ENCODE assay signal across 27 mouse cellular contexts in genomic region chr3:106533277-106533676, GRCm38 (mm10). TPM values are rescaled to one million over a fixed set of nuclear protein-coding genes. Genes with fewer than 3 reads are reported as not detected.
DNase-seq lines count a peak whose midpoint lies in the region; ATAC-seq and TF ChIP-seq lines count a peak whose summit lies in the region.
"Had no signal": no experiment of that assay in that cellular context is flagged by ENCODE, and none has a peak within 500 bp of the region (broad histone marks: within the 10 kb centered on the region; RNA-seq: fewer than 3 reads in every experiment).

No protein-coding gene starts in this region.

- peak; percentile 45 to 67; a peak in 3 of 4 replicates for TF ChIP-seq EP300 in MEL (IDR thresholded peaks at IDR 0.05; ENCODE audit: low read depth in 1 of 2, low read length in 2 of 2)
- no peak for TF ChIP-seq EP300 in liver, embryonic 14.5 days (IDR thresholded peaks at IDR 0.05; ENCODE audit: low read depth)

- TF ChIP-seq POLR2A in MEL (IDR thresholded peaks at IDR 0.05; ENCODE audit: control insufficient read depth in 1 of 2, insufficient read depth in 1 of 2, low read depth in 1 of 2, low read length in 2 of 2, poor library complexity in 1 of 2): no peak

- no peak for TF ChIP-seq RAD21 in MEL (IDR thresholded peaks at IDR 0.05; ENCODE audit: low read depth, low read length)

- H3K9ac ChIP-seq in MEL (ENCODE audit: control insufficient read depth, low read depth, low read length, poor library complexity, severe bottlenecking): no peak overlapping the region
- H3K9ac ChIP-seq in liver, embryonic 14.5 days (replicated peaks): no peak overlapping the region
- H3K9ac ChIP-seq: embryonic facial prominence, embryonic 12.5 days; embryonic facial prominence, embryonic 15.5 days; forebrain, embryonic 12.5 days; forebrain, embryonic 15.5 days; heart, embryonic 12.5 days; heart, embryonic 15.5 days; hindbrain, embryonic 13.5 days had no signal

- WGBS in liver, embryonic 14.5 days (ENCODE audit: insufficient replicate concordance): 36% methylated on average over 2 of the region's 2 CpGs

- DNase-seq in MEL (ENCODE audit: low read depth, low spot score) (peak; percentile 63), MEL-GATA-1-ER (ENCODE audit: extremely low read depth, low read depth) (peak; percentile 37)
- DNase-seq in liver, embryonic 14.5 days (ENCODE audit: low read depth in 3 of 3, low spot score in 3 of 3): no peak
- no peak for DNase-seq in urinary bladder, postnatal 25 days (ENCODE audit: low spot score)
- DNase-seq in layer of hippocampus, adult 2 months (ENCODE audit: low spot score in 2 of 2): no peak
- DNase-seq: adrenal gland, postnatal 10 days; adrenal gland, postnatal 36 days; cerebellum, adult 18-20 months; cerebellum, adult 9-10 months; cerebellum, postnatal 14 days; gastrocnemius, adult 2 months; gastrocnemius, postnatal 14 days; heart, adult 18-20 months; heart, postnatal 10 days; heart, postnatal 36 days had no signal

- H3K9me3 ChIP-seq in MEL (replicated peaks; ENCODE audit: insufficient read depth, low read length): no peaks in the 10 kb centered on the region
- H3K9me3 ChIP-seq in liver, embryonic 14.5 days (ENCODE audit: control insufficient read depth, low read length): no peaks in the 10 kb centered on the region
- H3K9me3 ChIP-seq: embryonic facial prominence, embryonic 12.5 days; embryonic facial prominence, embryonic 15.5 days; forebrain, embryonic 12.5 days; forebrain, embryonic 15.5 days; heart, embryonic 12.5 days; heart, embryonic 15.5 days; hindbrain, embryonic 10.5 days; hindbrain, embryonic 13.5 days had no signal

- peaks cover 2 to 9% of the 10 kb centered on the region in 2 experiments; a peak in 3 of 4 replicates for H3K4me1 ChIP-seq in MEL (ENCODE audit: control insufficient read depth in 1 of 2, insufficient read depth in 2 of 2, low read length in 2 of 2)
- H3K4me1 ChIP-seq in liver, embryonic 14.5 days (replicated peaks; ENCODE audit: control insufficient read depth in 2 of 2, insufficient read depth in 2 of 2, low read length in 1 of 2): no peaks in the 10 kb centered on the region
- H3K4me1 ChIP-seq: embryonic facial prominence, embryonic 12.5 days; embryonic facial prominence, embryonic 15.5 days; forebrain, embryonic 12.5 days; forebrain, embryonic 15.5 days; heart, embryonic 12.5 days; heart, embryonic 15.5 days; hindbrain, embryonic 10.5 days; hindbrain, embryonic 13.5 days had no signal

- H3K27me3 ChIP-seq in MEL (ENCODE audit: control insufficient read depth in 1 of 2, insufficient read depth in 2 of 2, low read length in 2 of 2): no peaks in the 10 kb centered on the region
- no peaks in the 10 kb centered on the region for H3K27me3 ChIP-seq in liver, embryonic 14.5 days (ENCODE audit: control insufficient read depth, insufficient read depth, low read length)
- H3K27me3 ChIP-seq: embryonic facial prominence, embryonic 12.5 days; embryonic facial prominence, embryonic 15.5 days; forebrain, embryonic 12.5 days; forebrain, embryonic 15.5 days; heart, embryonic 12.5 days; heart, embryonic 15.5 days; hindbrain, embryonic 13.5 days; Patski had no signal

- no peaks in the 10 kb centered on the region for H3K79me2 ChIP-seq in MEL (ENCODE audit: control insufficient read depth, insufficient read depth, low read length, poor library complexity)

- H3K4me2 ChIP-seq in liver, embryonic 14.5 days (ENCODE audit: low read depth): no peak overlapping the region
- H3K4me2 ChIP-seq: embryonic facial prominence, embryonic 12.5 days; embryonic facial prominence, embryonic 15.5 days; forebrain, embryonic 12.5 days; forebrain, embryonic 15.5 days; heart, embryonic 12.5 days; heart, embryonic 15.5 days; hindbrain, embryonic 13.5 days had no signal

- ATAC-seq in liver, embryonic 14.5 days (ENCODE audit: insufficient read depth): 0 out of 2 replicates have a peak, but pooled peaks have one; percentile 11
- ATAC-seq in megakaryocyte-erythroid progenitor cell, adult 5-6 weeks (replicated peaks; ENCODE audit: low FRiP score, low TSS enrichment, poor library complexity, severe bottlenecking): peak; percentile 97
- ATAC-seq: CD4-positive, CD25-positive, alpha-beta regulatory T cell, adult 4 months; forebrain, embryonic 15.5 days; hindbrain, embryonic 16.5 days; Patski had no signal

- H3K27ac ChIP-seq in MEL (ENCODE audit: control insufficient read depth, low read depth, low read length): no peak overlapping the region
- no peak overlapping the region for H3K27ac ChIP-seq in liver, embryonic 14.5 days
- no peak overlapping the region for H3K27ac ChIP-seq in layer of hippocampus, adult 2 months
- H3K27ac ChIP-seq: embryonic facial prominence, embryonic 12.5 days; embryonic facial prominence, embryonic 15.5 days; forebrain, embryonic 12.5 days; forebrain, embryonic 15.5 days; gastrocnemius, adult 2 months; heart, embryonic 15.5 days; hindbrain, embryonic 10.5 days; hindbrain, embryonic 13.5 days had no signal

- peaks cover 8 to 9% of the 10 kb centered on the region in 2 experiments for H3K36me3 ChIP-seq in MEL (ENCODE audit: control insufficient read depth in 1 of 2, insufficient read depth in 2 of 2, low read length in 2 of 2)
- H3K36me3 ChIP-seq in liver, embryonic 14.5 days (replicated peaks; ENCODE audit: control insufficient read depth, insufficient read depth, low read depth): no peaks in the 10 kb centered on the region; the same call in none of the 2 replicates

- H3K4me3 ChIP-seq in MEL (ENCODE audit: control insufficient read depth in 1 of 2, insufficient read depth in 1 of 2, low read depth in 2 of 2, low read length in 2 of 2): no peak overlapping the region
- no peak overlapping the region for H3K4me3 ChIP-seq in liver, embryonic 14.5 days (ENCODE audit: insufficient read depth in 1 of 2, low read depth in 2 of 2, low read length in 2 of 2)
- H3K4me3 ChIP-seq in layer of hippocampus, adult 2 months: no peak overlapping the region
- H3K4me3 ChIP-seq: embryonic facial prominence, embryonic 12.5 days; embryonic facial prominence, embryonic 15.5 days; forebrain, embryonic 12.5 days; forebrain, embryonic 15.5 days; gastrocnemius, adult 2 months; heart, embryonic 12.5 days; heart, embryonic 15.5 days; hindbrain, embryonic 10.5 days; hindbrain, embryonic 13.5 days had no signal

- no peak for TF ChIP-seq CTCF in MEL (IDR thresholded peaks at IDR 0.05 in 2 of 3, conservative IDR thresholded peaks at IDR 0.05 in 1 of 3; ENCODE audit: control insufficient read depth in 1 of 3, insufficient read depth in 1 of 3, low read depth in 2 of 3, low read length in 3 of 3, poor library complexity in 1 of 3, severe bottlenecking in 1 of 3)
- TF ChIP-seq CTCF in liver, embryonic 14.5 days (IDR thresholded peaks at IDR 0.05; ENCODE audit: low read depth): no peak
- TF ChIP-seq CTCF in layer of hippocampus, adult 2 months (conservative IDR thresholded peaks at IDR 0.05): no peak

TF ChIP-seq in MEL, 35 proteins besides CTCF, POLR2A, EP300 and RAD21 (continues in another document):
- TF ChIP-seq ZNF384 (IDR thresholded peaks at IDR 0.05; ENCODE audit: low read depth, low read length) (no peak), BHLHE40 (IDR thresholded peaks at IDR 0.05; ENCODE audit: borderline replicate concordance, low read depth, low read length) (no peak), ETS1 (IDR thresholded peaks at IDR 0.05; ENCODE audit: low read depth, low read length) (0 out of 2 replicates have a peak, but pooled peaks have one; percentile 27), MXI1 (IDR thresholded peaks at IDR 0.05; ENCODE audit: low read depth, low read length) (no peak), TCF12 (IDR thresholded peaks at IDR 0.05; ENCODE audit: low read depth, low read length) (peak; percentile 76; the same call in 1 of the 2 replicates), TAL1 (IDR thresholded peaks at IDR 0.05; ENCODE audit: low read length) (peak; percentile 75), POLR2AphosphoS5 (IDR thresholded peaks at IDR 0.05; ENCODE audit: borderline replicate concordance, low read depth, low read length) (no peak), TBP (IDR thresholded peaks at IDR 0.05; ENCODE audit: low read depth, low read length) (0 out of 2 replicates have a peak, but pooled peaks have one; percentile 34), POLR2AphosphoS2 (IDR thresholded peaks at IDR 0.05; ENCODE audit: low read length) (no peak), MEF2A (IDR thresholded peaks at IDR 0.05; ENCODE audit: extremely low read depth, insufficient replicate concordance, low read depth, low read length, poor library complexity, severe bottlenecking) (no peak), MAZ (IDR thresholded peaks at IDR 0.05; ENCODE audit: low read depth, low read length) (no peak)

RNA-seq across cellular contexts. Expression of gene Dram2, which starts 14.3 kb away (rescaled TPM):
- total RNA-seq in MEL (2012; rRNA removed): 14.1 and 16.7 TPM in 2 replicates
- 10 to 100 TPM in 1 of 2 experiments, not detected in 1; 20.1 TPM for polyA plus RNA-seq in MEL (2012; ENCODE audit: insufficient read depth in 1 of 2, insufficient read length in 2 of 2, low read depth in 1 of 2, low replicate concordance in 2 of 2, missing spikeins in 1 of 2)
- polyA plus RNA-seq in liver, embryonic 14.5 days (2012; rRNA removed): 14.3 and 15.8 TPM in 2 replicates
- polyA plus RNA-seq in liver, embryonic 14.5 days (2014; fragmentation: Nextera tagmentation; extraction: Ambion mirVana): 28.3 and 29.9 TPM in 2 replicates
- total RNA-seq in megakaryocyte-erythroid progenitor cell, adult 5-6 weeks (2014; fragmentation: Nextera tagmentation): 19.7 and 38.4 TPM in 2 replicates
- 24.7 and 41.6 TPM in 2 replicates for total RNA-seq in megakaryocyte-erythroid progenitor cell, adult 5-6 weeks (2017)
- 10 to 100 TPM; 34.7 to 37.2 TPM for total RNA-seq in layer of hippocampus, adult 2 months (2021)

RNA-seq across cellular contexts. Expression of gene Cept1, which starts 14.3 kb away (rescaled TPM):
- total RNA-seq in MEL (2012; rRNA removed): 26.0 and 32.0 TPM in 2 replicates
- polyA plus RNA-seq in MEL (2012; ENCODE audit: insufficient read depth in 1 of 2, insufficient read length in 2 of 2, low read depth in 1 of 2, low replicate concordance in 2 of 2, missing spikeins in 1 of 2): 10 to 100 TPM in 1 of 2 experiments, not detected in 1; 15.9 TPM
- 10.1 and 10.8 TPM in 2 replicates for polyA plus RNA-seq in liver, embryonic 14.5 days (2012; rRNA removed)
- 27.1 and 27.6 TPM in 2 replicates for polyA plus RNA-seq in liver, embryonic 14.5 days (2014; fragmentation: Nextera tagmentation; extraction: Ambion mirVana)
- total RNA-seq in megakaryocyte-erythroid progenitor cell, adult 5-6 weeks (2014; fragmentation: Nextera tagmentation): 18.1 and 28.3 TPM in 2 replicates
- total RNA-seq in megakaryocyte-erythroid progenitor cell, adult 5-6 weeks (2017): 42.5 and 49.3 TPM in 2 replicates
- total RNA-seq in layer of hippocampus, adult 2 months (2021): 10 to 100 TPM; 42.3 to 50.4 TPM

RNA-seq across cellular contexts. Expression of gene Dennd2d, which starts 51.1 kb away (rescaled TPM):
- total RNA-seq in MEL (2012; rRNA removed): 4.0 and 4.5 TPM in 2 replicates
- polyA plus RNA-seq in MEL (2012; ENCODE audit: insufficient read depth in 1 of 2, insufficient read length in 2 of 2, low read depth in 1 of 2, low replicate concordance in 2 of 2, missing spikeins in 1 of 2): 1 to 10 TPM in 1 of 2 experiments, not detected in 1; 8.0 TPM
- polyA plus RNA-seq in liver, embryonic 14.5 days (2012; rRNA removed): 1.7 and 2.1 TPM in 2 replicates
- 4.0 and 4.2 TPM in 2 replicates for polyA plus RNA-seq in liver, embryonic 14.5 days (2014; fragmentation: Nextera tagmentation; extraction: Ambion mirVana)
- total RNA-seq in megakaryocyte-erythroid progenitor cell, adult 5-6 weeks (2014; fragmentation: Nextera tagmentation): 13.9 and 15.1 TPM in 2 replicates
- total RNA-seq in megakaryocyte-erythroid progenitor cell, adult 5-6 weeks (2017): 4.7 and 13.1 TPM in 2 replicates
- under 1 TPM; 0.22 to 0.61 TPM for total RNA-seq in layer of hippocampus, adult 2 months (2021)

Comparison
In these comparisons a context has a peak if more than half of its experiments do, and no peak if none do; other contexts are left out.
1. DNase-seq: peak in MEL (single experiment) and MEL-GATA-1-ER (single experiment); none in liver, embryonic 14.5 days (0 of 3), urinary bladder, postnatal 25 days (single experiment) and layer of hippocampus, adult 2 months (0 of 2).